Mouse (Mus musculus): ENCODE data around the gene Gdf10.

DNA sequence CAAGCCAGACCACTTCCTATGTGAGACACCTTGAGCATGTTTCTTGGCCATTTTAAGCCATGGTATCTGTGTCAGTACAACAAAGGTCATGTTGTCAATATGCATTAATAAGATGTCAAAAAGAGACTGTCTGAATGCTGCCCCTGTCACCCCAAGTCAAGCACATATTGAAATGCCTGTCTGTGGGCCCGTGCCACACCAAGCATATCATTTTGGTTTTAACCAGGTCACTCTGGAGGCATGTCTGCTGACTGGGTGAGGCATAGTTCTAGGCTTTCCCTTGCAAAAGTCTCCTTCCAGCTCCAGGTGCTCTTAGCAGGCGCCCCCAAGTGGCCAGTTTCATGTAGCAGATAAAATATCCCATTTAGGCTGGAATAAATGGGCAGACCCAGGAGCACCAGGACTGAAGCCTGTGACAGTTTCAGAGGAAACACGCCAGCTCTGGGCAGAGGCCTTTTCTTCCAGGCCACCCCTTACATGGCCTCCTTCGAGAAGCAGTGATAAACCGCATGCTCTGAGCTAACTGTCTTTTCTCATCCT is 10.5 kb downstream of the Gdf10 start:
- TF ChIP-seq POLR2A (IDR thresholded peaks at IDR 0.05; ENCODE audit: borderline replicate concordance, extremely low read depth, insufficient read depth, insufficient read length, poor library complexity, severe bottlenecking) (no peak), CTCF (IDR thresholded peaks at IDR 0.05; ENCODE audit: borderline replicate concordance, extremely low read depth, insufficient read depth, insufficient read length) (peak; percentile 73; the same call in 1 of the 2 replicates)
